Mouse (Mus musculus) heart, embryonic 11.5 days (tissue): Measurements from ENCODE around the gene Plekhs1. TPM values are rescaled to one million over a fixed set of nuclear protein-coding genes. Genes with fewer than 3 reads are reported as not detected.
A peak's percentile ranks its signal among the peaks of the same experiment; 100 is the strongest.

Source experiments
- ATAC-seq: fragments of 200-750 bp; cut with Nextera tagmentation; replicated peaks from 2 replicates; pipeline ENCODE4 v1.8.0; 2017; ENCODE audit warnings: moderate library complexity; ENCODE audit not compliant: insufficient number of reproducible peaks, low FRiP score, low TSS enrichment
- H3K27ac ChIP-seq: fragments of 300-500 bp; sonication (generic); 2 replicates; pipeline ENCODE4 v1.5.1; 2014; ENCODE audit warnings: mild to moderate bottlenecking, low read depth, low read length
- H3K27me3 ChIP-seq: fragments of 300-500 bp; sonication (generic); 2 replicates; pipeline ENCODE4 v1.6.1; 2014; ENCODE audit warnings: mild to moderate bottlenecking, low read length, mixed read lengths; ENCODE audit not compliant: control insufficient read depth, insufficient read depth
- H3K36me3 ChIP-seq: fragments of 300-500 bp; sonication (generic); 2 replicates; pipeline ENCODE4 v1.6.1; 2014; ENCODE audit warnings: mild to moderate bottlenecking, low read length, moderate library complexity, mixed read lengths; ENCODE audit not compliant: control insufficient read depth, insufficient read depth
- H3K4me1 ChIP-seq: fragments of 300-500 bp; sonication (generic); 2 replicates; pipeline ENCODE4 v1.6.1; 2014; ENCODE audit warnings: low read length; ENCODE audit not compliant: control insufficient read depth, insufficient read depth
- H3K4me2 ChIP-seq: fragments of 300-500 bp; sonication (generic); 2 replicates; pipeline ENCODE4 v1.6.1; 2014; ENCODE audit warnings: mild to moderate bottlenecking, moderate library complexity
- H3K4me3 ChIP-seq: fragments of 300-500 bp; sonication (generic); 2 replicates; pipeline ENCODE4 v1.5.1; 2014; ENCODE audit warnings: low read depth, low read length
- H3K9ac ChIP-seq: fragments of 300-500 bp; sonication (generic); 2 replicates; pipeline ENCODE4 v1.6.1; 2014; ENCODE audit warnings: mild to moderate bottlenecking, low read depth, low read length, moderate library complexity
- H3K9me3 ChIP-seq: fragments of 300-500 bp; sonication (generic); replicated peaks from 2 replicates; pipeline ENCODE4 v1.6.1; 2016; ENCODE audit warnings: low read length; ENCODE audit not compliant: control insufficient read depth
- WGBS: fragments of 180-500 bp; shearing (Covaris S2); extraction: QIAGEN DNeasy Blood & Tissue Kit; methylation state at CpG from one replicate; pipeline ENCODE4 v1.1.7; 2014; ENCODE audit not compliant: insufficient replicate concordance; 5-methylcytosine and 5-hydroxymethylcytosine counted together
- polyA plus RNA-seq: library from polyadenylated mRNA; unstranded; fragments of >200 nt; fragmentation: Nextera tagmentation; extraction: Ambion mirVana; gene quantifications from 2 replicates; pipeline ENCODE4 v1.2.1, GENCODE M21; 2014

Gene Plekhs1
- polyA plus RNA-seq, 1 experiment from 2014 or later: 0.06 TPM

DNA sequence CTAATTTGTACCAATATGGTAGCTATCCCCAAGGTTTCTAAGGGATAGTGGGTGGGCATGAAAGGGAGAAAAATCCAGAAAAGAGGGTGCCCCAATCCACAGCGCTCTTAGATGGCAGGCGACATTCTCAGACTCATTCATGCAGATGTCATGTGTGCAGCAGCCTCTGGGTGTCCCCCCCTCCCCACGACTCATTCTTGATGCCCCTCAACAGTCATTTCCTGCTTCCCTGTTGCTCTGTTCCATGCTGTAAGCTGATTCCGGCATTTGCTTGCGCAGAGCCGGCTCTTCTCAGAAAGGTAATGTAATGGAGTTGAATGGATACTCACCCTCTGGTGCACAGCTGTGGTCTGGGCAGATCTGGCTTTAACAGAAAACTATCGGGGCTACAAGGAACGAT is 31.1 kb upstream of the Plekhs1 start:
- no peak overlapping the region for H3K27ac ChIP-seq
- no peak for ATAC-seq
- no peak overlapping the region for H3K4me2 ChIP-seq
- H3K4me1 ChIP-seq: peaks cover 7% of the 10 kb centered on the region; the same call in 1 of the 2 replicates
- 73% methylated on average over 8 of the region's 8 CpGs for WGBS
- no peak overlapping the region for H3K9ac ChIP-seq
- peaks cover 4% of the 10 kb centered on the region; the same call in 1 of the 2 replicates for H3K36me3 ChIP-seq
- no peaks in the 10 kb centered on the region for H3K9me3 ChIP-seq
- H3K4me3 ChIP-seq: no peak overlapping the region
- no peaks in the 10 kb centered on the region for H3K27me3 ChIP-seq

DNA sequence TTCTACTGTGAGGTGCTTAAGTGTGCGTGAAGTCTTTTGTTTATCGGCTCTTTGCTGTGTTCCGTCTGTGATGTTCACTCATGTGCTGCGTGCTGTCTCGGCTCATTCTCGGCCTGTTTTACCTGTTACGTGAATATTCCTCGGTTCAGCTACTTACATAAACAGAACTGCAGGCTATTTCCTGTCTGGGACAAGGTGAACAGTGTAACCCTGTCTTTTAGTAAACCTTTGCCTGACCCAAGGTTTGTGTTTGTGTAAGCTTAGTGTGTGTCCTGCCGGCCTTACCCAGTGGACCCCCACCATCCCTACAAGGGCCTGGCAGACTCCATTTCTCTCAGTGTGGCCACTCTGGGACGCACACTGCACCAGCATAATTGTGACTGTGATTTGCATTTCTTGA is 28.7 kb upstream of the Plekhs1 start:
- Histone ChIP-seq H3K4me2 (no peak overlapping the region), H3K4me3 (no peak overlapping the region), H3K27ac (no peak overlapping the region), H3K27me3 (no peaks in the 10 kb centered on the region), H3K4me1 (no peaks in the 10 kb centered on the region), H3K36me3 (peaks cover 4% of the 10 kb centered on the region; the same call in 1 of the 2 replicates), H3K9ac (no peak overlapping the region), H3K9me3 (no peaks in the 10 kb centered on the region)
- 82% methylated on average over 10 of the region's 10 CpGs for WGBS
- ATAC-seq: no peak

DNA sequence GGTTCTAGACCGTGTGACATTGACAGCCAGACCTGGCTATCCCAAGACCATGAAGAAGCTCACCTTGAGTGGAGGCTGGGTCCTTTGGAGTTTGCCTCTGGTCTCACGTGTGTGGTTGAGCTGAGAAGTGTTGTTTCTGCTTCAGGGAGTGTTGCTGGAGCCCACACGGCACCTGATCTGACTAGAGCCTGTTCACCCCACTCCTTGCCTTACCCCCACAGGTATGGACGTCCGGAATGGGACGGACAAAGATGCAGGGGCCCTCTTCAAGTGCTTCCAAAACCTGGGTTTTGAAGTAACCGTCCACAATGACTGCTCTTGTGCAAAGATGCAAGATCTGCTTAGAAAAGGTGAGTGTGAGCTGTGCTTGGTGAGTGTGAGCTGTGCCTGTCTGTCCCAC is 27.9 kb upstream of the Plekhs1 start:
- Histone ChIP-seq H3K36me3 (peaks cover 4% of the 10 kb centered on the region; the same call in 1 of the 2 replicates), H3K9me3 (no peaks in the 10 kb centered on the region), H3K4me1 (0 out of 2 replicates have a peak, but pooled peaks cover 3% of the 10 kb centered on the region), H3K27ac (no peak overlapping the region), H3K4me2 (no peak overlapping the region), H3K27me3 (no peaks in the 10 kb centered on the region), H3K4me3 (no peak overlapping the region), H3K9ac (no peak overlapping the region)
- 85% methylated on average over 7 of the region's 7 CpGs for WGBS
- no peak for ATAC-seq

DNA sequence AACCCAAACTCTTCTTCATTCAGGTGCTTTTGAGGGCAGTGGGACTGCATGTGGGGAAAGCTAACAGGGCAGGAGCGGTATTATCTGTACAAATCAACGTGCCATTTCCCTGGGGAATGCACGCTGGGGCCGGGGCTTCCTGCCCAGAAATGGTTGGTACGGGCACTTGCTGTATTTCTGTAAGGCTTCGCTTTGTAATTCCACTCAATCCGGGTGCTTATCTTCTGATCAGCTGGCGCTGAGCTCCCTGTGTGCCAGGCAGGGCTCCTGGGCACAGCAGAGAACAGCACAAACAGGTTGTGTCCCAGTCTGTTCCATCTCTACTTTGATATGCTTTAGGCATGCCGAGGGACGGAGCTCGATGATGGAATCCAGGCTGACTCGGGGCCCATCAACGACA is 25.1 kb upstream of the Plekhs1 start:
- WGBS: 84% methylated on average over 13 of the region's 13 CpGs
- no peak overlapping the region for H3K27ac ChIP-seq

DNA sequence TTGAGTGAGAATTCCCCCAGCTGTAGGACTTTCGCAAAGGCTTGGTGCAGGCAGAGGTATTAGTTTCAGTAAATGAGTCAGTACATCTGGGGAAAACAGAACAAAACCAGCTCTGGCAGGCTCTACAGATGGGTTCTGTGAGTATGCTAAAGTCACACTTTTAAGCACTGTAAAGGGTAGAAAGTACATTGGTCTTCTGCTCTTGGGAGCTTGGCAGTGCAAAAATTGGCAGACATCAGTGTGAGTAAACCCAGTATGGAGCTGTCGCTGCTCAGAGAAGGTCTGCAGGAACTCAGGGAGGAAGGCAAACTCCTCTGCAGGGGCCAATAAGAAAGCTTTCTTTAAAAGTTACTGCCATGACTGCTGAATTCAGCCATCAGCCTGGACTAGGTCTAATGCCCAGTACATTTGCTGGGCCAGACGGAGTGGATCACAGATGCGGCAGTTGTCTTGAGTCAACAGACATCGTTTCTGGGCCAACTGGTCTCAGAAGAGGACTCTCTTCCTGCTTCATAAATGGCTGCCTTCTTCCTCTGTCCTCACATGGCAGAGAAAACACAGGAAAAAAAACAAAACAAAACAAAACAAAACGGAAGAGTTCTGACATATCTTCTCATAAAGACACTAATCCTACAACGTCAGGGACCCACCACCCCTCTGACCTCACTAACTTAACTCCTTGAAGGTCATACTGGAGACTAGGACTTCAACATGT is 22.9 kb upstream of the Plekhs1 start:
- 67% methylated on average over 7 of the region's 7 CpGs for WGBS
- Histone ChIP-seq H3K4me1 (0 out of 2 replicates have a peak, but pooled peaks cover 3% of the 10 kb centered on the region), H3K36me3 (peaks cover 4% of the 10 kb centered on the region; the same call in 1 of the 2 replicates), H3K9me3 (no peaks in the 10 kb centered on the region), H3K27ac (peak overlapping the region; percentile 46), H3K27me3 (no peaks in the 10 kb centered on the region), H3K4me2 (no peak overlapping the region), H3K4me3 (no peak overlapping the region), H3K9ac (no peak overlapping the region)
- no peak for ATAC-seq

More for the DNA sequence above, 25.1 kb upstream of the Plekhs1 start:
- Histone ChIP-seq H3K4me1 (0 out of 2 replicates have a peak, but pooled peaks cover 3% of the 10 kb centered on the region), H3K27me3 (no peaks in the 10 kb centered on the region), H3K9ac (no peak overlapping the region), H3K9me3 (no peaks in the 10 kb centered on the region), H3K36me3 (peaks cover 4% of the 10 kb centered on the region; the same call in 1 of the 2 replicates), H3K4me2 (no peak overlapping the region), H3K4me3 (no peak overlapping the region)
- no peak for ATAC-seq

DNA sequence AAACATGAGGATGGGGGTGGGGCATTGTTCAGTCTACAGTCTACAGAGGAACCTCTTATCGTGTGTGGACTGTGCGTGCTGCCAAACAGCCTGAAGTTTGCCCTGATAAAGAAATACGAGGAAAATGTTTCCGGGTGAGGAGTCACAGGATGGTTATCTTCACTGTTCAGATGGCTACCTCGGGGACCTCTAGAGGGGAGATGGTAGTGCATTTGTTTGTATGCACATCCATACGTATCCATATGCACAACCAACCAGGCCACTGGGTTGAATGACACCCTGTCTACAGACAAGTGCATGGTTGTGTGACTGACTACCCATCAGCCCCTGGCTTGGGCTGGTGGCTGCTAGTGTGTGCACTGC is 22.4 kb upstream of the Plekhs1 start:
- ATAC-seq: peak; percentile 81
- Histone ChIP-seq H3K4me3 (no peak overlapping the region), H3K36me3 (no peaks in the 10 kb centered on the region), H3K27me3 (no peaks in the 10 kb centered on the region), H3K4me1 (0 out of 2 replicates have a peak, but pooled peaks cover 3% of the 10 kb centered on the region), H3K9me3 (no peaks in the 10 kb centered on the region), H3K27ac (peak overlapping the region; percentile 46; the same call in 1 of the 2 replicates), H3K4me2 (no peak overlapping the region), H3K9ac (no peak overlapping the region)
- WGBS: 55% methylated on average over 6 of the region's 6 CpGs

DNA sequence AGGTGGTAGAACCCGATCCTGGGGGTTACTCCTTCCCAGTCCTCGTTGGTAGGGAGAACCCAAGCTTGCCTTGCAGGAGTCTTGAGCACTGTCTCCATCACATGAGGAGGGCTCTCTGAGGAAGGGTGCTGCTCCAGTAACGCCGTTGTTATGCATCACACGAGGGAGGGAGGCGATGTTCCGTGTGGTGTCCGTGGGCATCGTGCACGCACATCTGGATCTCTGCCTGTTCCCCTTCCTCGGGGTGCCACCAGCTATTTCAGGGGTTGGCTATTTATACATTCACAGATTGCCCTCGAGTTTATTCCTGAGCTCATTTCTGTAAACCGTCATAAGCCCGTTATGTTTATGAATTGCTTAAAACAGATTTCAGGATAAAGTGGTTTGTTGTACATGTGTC is 18.0 kb upstream of the Plekhs1 start:
- WGBS: 85% methylated on average over 14 of the region's 14 CpGs
- H3K4me3 ChIP-seq: no peak overlapping the region
- H3K4me2 ChIP-seq: no peak overlapping the region
- H3K27me3 ChIP-seq: no peaks in the 10 kb centered on the region
- H3K9me3 ChIP-seq: no peaks in the 10 kb centered on the region
- H3K4me1 ChIP-seq: 0 out of 2 replicates have a peak, but pooled peaks cover 4% of the 10 kb centered on the region
- no peak overlapping the region for H3K27ac ChIP-seq
- no peak for ATAC-seq
- H3K36me3 ChIP-seq: no peaks in the 10 kb centered on the region
- H3K9ac ChIP-seq: no peak overlapping the region

DNA sequence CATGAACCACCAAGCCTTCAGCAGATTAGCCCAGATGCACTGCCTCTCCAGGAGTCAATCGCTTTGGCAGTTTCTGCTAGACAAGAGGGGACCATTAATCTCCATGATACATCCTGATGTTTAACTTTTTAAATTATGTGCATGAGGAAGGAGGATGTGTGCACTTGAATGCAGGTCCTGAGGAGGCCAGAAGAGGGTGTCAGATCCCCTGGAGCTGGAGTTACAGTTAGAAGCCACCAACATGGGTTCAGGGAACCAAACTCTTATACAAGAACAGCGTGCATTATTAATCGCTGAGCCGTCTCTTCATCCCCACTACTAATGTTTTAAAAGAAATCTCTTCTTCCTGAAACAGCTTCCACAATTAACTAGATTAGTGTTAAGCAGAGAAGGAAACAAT is 12.7 kb upstream of the Plekhs1 start:
- Histone ChIP-seq H3K9me3 (no peaks in the 10 kb centered on the region), H3K36me3 (no peaks in the 10 kb centered on the region), H3K4me1 (0 out of 2 replicates have a peak, but pooled peaks cover 2% of the 10 kb centered on the region), H3K4me2 (no peak overlapping the region), H3K27me3 (no peaks in the 10 kb centered on the region), H3K9ac (no peak overlapping the region), H3K27ac (no peak overlapping the region), H3K4me3 (no peak overlapping the region)
- no peak for ATAC-seq
- WGBS: 80% methylated on average over 4 of the region's 4 CpGs

DNA sequence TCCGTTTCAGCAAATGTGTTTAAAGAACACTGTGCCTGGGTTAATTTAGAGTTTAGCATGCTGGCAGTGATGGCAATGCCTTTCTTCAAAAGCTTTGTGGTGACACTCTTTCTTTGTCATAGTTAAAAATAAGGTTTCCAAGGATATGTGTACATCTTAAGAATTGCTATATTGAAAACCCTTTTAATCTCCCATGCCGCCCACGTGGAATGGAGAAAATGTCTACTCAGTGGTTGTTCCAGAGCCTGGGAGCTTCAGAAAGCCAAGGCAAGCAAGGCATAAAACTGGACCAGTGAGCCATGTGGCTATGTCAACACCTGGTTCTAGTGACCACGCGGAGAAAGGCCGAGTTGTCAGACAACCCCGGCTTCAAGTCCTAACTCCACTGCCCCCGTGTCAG is 11.9 kb upstream of the Plekhs1 start:
- ATAC-seq: no peak
- WGBS: 84% methylated on average over 8 of the region's 8 CpGs
- H3K9me3 ChIP-seq: no peaks in the 10 kb centered on the region
- no peak overlapping the region for H3K27ac ChIP-seq
- 0 out of 2 replicates have a peak, but pooled peaks cover 2% of the 10 kb centered on the region for H3K4me1 ChIP-seq
- no peaks in the 10 kb centered on the region for H3K27me3 ChIP-seq
- no peak overlapping the region for H3K9ac ChIP-seq
- H3K4me2 ChIP-seq: no peak overlapping the region
- no peak overlapping the region for H3K4me3 ChIP-seq
- H3K36me3 ChIP-seq: no peaks in the 10 kb centered on the region
